Mouse (Mus musculus) layer of hippocampus, adult 2 months (tissue): ENCODE results near the gene 4930404N11Rik. TPM values are rescaled to one million over a fixed set of nuclear protein-coding genes. Genes with fewer than 3 reads are reported as not detected.
A peak's percentile ranks its signal among the peaks of the same experiment; 100 is the strongest.

Experiments
- DNase-seq, 2 experiments: peaks; one replicate each; pipeline ENCODE4 v3.0.0; 2022; ENCODE audit warnings: low spot score in 2 of 2
- H3K27ac ChIP-seq: fragments of 200-600 bp; 2 replicates; pipeline ENCODE4 v1.8.1; 2022
- H3K4me3 ChIP-seq: fragments of 200-600 bp; 2 replicates; pipeline ENCODE4 v1.8.1; 2022; ENCODE audit warnings: mild to moderate bottlenecking
- CTCF ChIP-seq: fragments of 200-600 bp; conservative IDR thresholded peaks from 2 replicates; pipeline ENCODE4 v1.8.1; 2022; ENCODE audit warnings: antibody characterized with exemption, mild to moderate bottlenecking, moderate library complexity
- total RNA-seq, 2 experiments: library from RNA; stranded (reverse); gene quantifications; 2 replicates each; pipeline ENCODE4 v1.2.3; 2021

Gene 4930404N11Rik
- total RNA-seq, 2 experiments from 2014 or later, result 1.6 to 2.4 TPM

- no peak overlapping the region for H3K4me3 ChIP-seq
- no peak for DNase-seq
- no peak for TF ChIP-seq CTCF
These were observed 10.7 kb downstream of the 4930404N11Rik start for GRCm38 (mm10) chr10:81354738-81355477.

GRCm38 (mm10) chr10:81351678-81352291 lies 13.8 kb downstream of the 4930404N11Rik start:
- no peak for DNase-seq
- TF ChIP-seq CTCF, result no peak
- no peak overlapping the region for H3K4me3 ChIP-seq

More at GRCm38 (mm10) chr10:81354738-81355477, 10.7 kb downstream of the 4930404N11Rik start:
- no peak overlapping the region for H3K27ac ChIP-seq

GRCm38 (mm10) chr10:81350351-81351063 lies 15.1 kb downstream of the 4930404N11Rik start, which contains the start of gene Hmg20b:
Gene Hmg20b, minus strand, starts transcription at chr10:81350480.
- TF ChIP-seq CTCF, result peak; percentile 93
- DNase-seq, result peak; percentile 99 to 100
- H3K4me3 ChIP-seq, result peak within 1 kb of the TSS; percentile 84
- H3K27ac ChIP-seq, result peak within 1 kb of the TSS; percentile 92

More at GRCm38 (mm10) chr10:81351678-81352291, 13.8 kb downstream of the 4930404N11Rik start:
- H3K27ac ChIP-seq, result no peak overlapping the region

- Histone ChIP-seq H3K27ac (peak overlapping the region; percentile 76), H3K4me3 (peak overlapping the region; percentile 84)
- no peak for DNase-seq
- no peak for TF ChIP-seq CTCF
These were observed 15.7 kb downstream of the 4930404N11Rik start for GRCm38 (mm10) chr10:81349961-81350350.

GRCm38 (mm10) chr10:81349146-81349545 lies 16.5 kb downstream of the 4930404N11Rik start:
- no peak for DNase-seq
- no peak overlapping the region for H3K27ac ChIP-seq
- TF ChIP-seq CTCF, result no peak
- peak overlapping the region; percentile 84; the same call in 1 of the 2 replicates for H3K4me3 ChIP-seq

- TF ChIP-seq CTCF, result peak; percentile 60
- no peak overlapping the region for H3K27ac ChIP-seq
- no peak overlapping the region for H3K4me3 ChIP-seq
- peak in 1 of 2 experiments; percentile 47 for DNase-seq
These were observed 19.1 kb downstream of the 4930404N11Rik start for GRCm38 (mm10) chr10:81346453-81347067.

- no peak for DNase-seq
- no peak overlapping the region for H3K27ac ChIP-seq
- TF ChIP-seq CTCF, result no peak
- no peak overlapping the region for H3K4me3 ChIP-seq
These were observed 20.5 kb downstream of the 4930404N11Rik start for GRCm38 (mm10) chr10:81345162-81345534.

- H3K4me3 ChIP-seq, result no peak overlapping the region
- DNase-seq, result no peak
- TF ChIP-seq CTCF, result peak; percentile 65
- no peak overlapping the region for H3K27ac ChIP-seq
These were observed 21.0 kb downstream of the 4930404N11Rik start for GRCm38 (mm10) chr10:81344421-81345161.

GRCm38 (mm10) chr10:81342686-81343505 lies 22.7 kb downstream of the 4930404N11Rik start, which contains the start of gene Gipc3:
Gene Gipc3, minus strand, starts transcription at chr10:81343266.
- Histone ChIP-seq H3K27ac (peak within 1 kb of the TSS; percentile 37; the same call in 1 of the 2 replicates), H3K4me3 (peak within 1 kb of the TSS; percentile 49)
- DNase-seq, result no peak
- no peak for TF ChIP-seq CTCF

- peak; percentile 92 for TF ChIP-seq CTCF
- H3K27ac ChIP-seq, result no peak overlapping the region
- DNase-seq, result peak in 1 of 2 experiments; percentile 68
- H3K4me3 ChIP-seq, result no peak overlapping the region
These were observed 24.2 kb downstream of the 4930404N11Rik start for GRCm38 (mm10) chr10:81341333-81341949.
